Mouse (Mus musculus): Measurements from ENCODE around the gene Arfip1. TPM values are rescaled to one million over a fixed set of nuclear protein-coding genes. Genes with fewer than 3 reads are reported as not detected.

Gene Arfip1
- polyA plus RNA-seq, 1 experiment from 2014 or later = 60.9 TPM

GRCm38 (mm10) chr3:84524952-84525351 is 57.5 kb downstream of the Arfip1 start:
- Histone ChIP-seq H3K9ac (ENCODE audit: low read length) (no peak overlapping the region), H3K27ac (replicated peaks) (no peak overlapping the region), H3K4me3 (ENCODE audit: low read depth, low read length) (no peak overlapping the region), H3K27me3 (ENCODE audit: control insufficient read depth, insufficient read depth, low read length) (no peaks in the 10 kb centered on the region), H3K36me3 (ENCODE audit: control insufficient read depth, insufficient read depth, low read length) (no peaks in the 10 kb centered on the region), H3K4me1 (replicated peaks; ENCODE audit: control insufficient read depth, insufficient read depth) (no peaks in the 10 kb centered on the region), H3K4me2 (replicated peaks; ENCODE audit: low read depth) (no peak overlapping the region), H3K9me3 (ENCODE audit: control insufficient read depth, low read length) (no peaks in the 10 kb centered on the region)
- TF ChIP-seq CTCF (IDR thresholded peaks at IDR 0.05; ENCODE audit: low read depth) = no peak
- no peak for TF ChIP-seq EP300 (optimal IDR thresholded peaks at IDR 0.05)
- no peak for DNase-seq (ENCODE audit: low spot score)
- ATAC-seq (ENCODE audit: low FRiP score, low TSS enrichment) = no peak
- 85% methylated on average over 1 of the region's 1 CpGs for whole genome bisulfite sequencing

- Histone ChIP-seq H3K4me3 (ENCODE audit: low read depth, low read length) (no peak overlapping the region), H3K9me3 (ENCODE audit: control insufficient read depth, low read length) (no peaks in the 10 kb centered on the region), H3K27me3 (ENCODE audit: control insufficient read depth, insufficient read depth, low read length) (no peaks in the 10 kb centered on the region), H3K4me1 (replicated peaks; ENCODE audit: control insufficient read depth, insufficient read depth) (no peaks in the 10 kb centered on the region), H3K9ac (ENCODE audit: low read length) (no peak overlapping the region), H3K27ac (replicated peaks) (no peak overlapping the region), H3K4me2 (replicated peaks; ENCODE audit: low read depth) (no peak overlapping the region), H3K36me3 (ENCODE audit: control insufficient read depth, insufficient read depth, low read length) (peaks cover 4% of the 10 kb centered on the region)
- TF ChIP-seq CTCF (IDR thresholded peaks at IDR 0.05; ENCODE audit: low read depth) (no peak), EP300 (optimal IDR thresholded peaks at IDR 0.05) (no peak)
- ATAC-seq (ENCODE audit: low FRiP score, low TSS enrichment) = no peak
- DNase-seq (ENCODE audit: low spot score) = no peak
- 68% methylated on average over 3 of the region's 3 CpGs for WGBS
Observed at GRCm38 (mm10) chr3:84516163-84516562, 66.3 kb downstream of the Arfip1 start.

DNA sequence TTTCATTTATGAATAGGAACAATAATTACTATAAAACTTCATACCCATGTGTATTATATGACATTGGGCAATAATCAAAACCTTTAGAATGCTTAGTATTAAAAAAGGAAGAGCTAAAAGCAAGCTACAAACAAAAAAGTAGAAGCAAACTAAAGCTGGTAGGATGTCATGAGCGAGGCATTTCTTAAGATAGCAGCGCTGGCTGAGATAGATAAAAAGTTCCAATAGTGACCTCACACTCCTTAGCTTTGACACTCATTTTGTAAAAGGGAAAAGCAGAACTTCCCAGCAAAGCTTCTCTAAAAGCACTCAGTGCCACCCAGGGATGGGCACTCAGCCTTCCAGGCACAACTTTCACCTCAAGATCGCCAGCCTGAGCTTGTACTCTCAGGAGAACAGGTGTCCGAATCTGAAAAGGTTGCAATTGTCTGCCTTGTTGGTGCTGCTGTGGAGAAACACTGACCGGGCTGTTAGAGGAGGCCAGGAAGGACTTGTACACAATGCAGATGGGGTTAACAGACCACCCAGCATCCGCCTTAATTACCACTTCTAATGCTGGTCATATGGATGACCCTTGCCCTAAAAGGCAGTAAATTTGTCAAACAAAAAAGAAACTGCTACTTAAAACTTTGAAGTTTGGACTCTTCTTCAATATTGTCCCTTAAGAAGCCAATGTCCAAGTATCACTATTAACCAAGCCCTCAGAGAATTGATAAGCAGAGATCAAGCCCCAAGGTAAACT is 69.5 kb downstream of the Arfip1 start:
- Histone ChIP-seq H3K27me3 (ENCODE audit: control insufficient read depth, insufficient read depth, low read length) (no peaks in the 10 kb centered on the region), H3K9ac (ENCODE audit: low read length) (no peak overlapping the region), H3K9me3 (ENCODE audit: control insufficient read depth, low read length) (no peaks in the 10 kb centered on the region), H3K27ac (replicated peaks) (no peak overlapping the region), H3K4me2 (replicated peaks; ENCODE audit: low read depth) (no peak overlapping the region), H3K4me3 (ENCODE audit: low read depth, low read length) (no peak overlapping the region), H3K4me1 (replicated peaks; ENCODE audit: control insufficient read depth, insufficient read depth) (no peaks in the 10 kb centered on the region), H3K36me3 (ENCODE audit: control insufficient read depth, insufficient read depth, low read length) (no peaks in the 10 kb centered on the region)
- ATAC-seq (ENCODE audit: low FRiP score, low TSS enrichment) (no peak), DNase-seq (ENCODE audit: low spot score) (no peak)
- WGBS = 69% methylated on average over 6 of the region's 6 CpGs
- TF ChIP-seq EP300 (optimal IDR thresholded peaks at IDR 0.05) (no peak), CTCF (IDR thresholded peaks at IDR 0.05; ENCODE audit: low read depth) (no peak)

DNA sequence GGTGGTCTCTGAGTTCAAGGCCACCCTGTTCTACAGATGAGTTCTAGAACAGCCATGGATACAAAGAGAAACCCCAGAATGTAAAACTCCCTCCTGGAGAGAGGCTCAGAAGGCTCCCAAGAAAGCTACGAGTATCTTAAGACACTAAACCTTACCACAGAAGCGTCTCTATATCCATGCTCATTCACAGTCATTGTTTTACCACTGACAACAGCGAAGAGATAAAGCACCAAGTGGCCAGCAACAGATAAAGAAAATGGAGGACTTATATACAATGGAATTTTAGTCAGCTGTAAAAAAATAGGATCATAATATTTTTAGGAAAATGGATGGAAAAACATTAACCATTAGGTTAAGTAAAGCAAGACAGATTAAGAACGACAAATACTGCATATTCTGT is 77.2 kb downstream of the Arfip1 start:
- no peak for DNase-seq (ENCODE audit: low spot score)

GRCm38 (mm10) chr3:84504291-84504690 is 78.1 kb downstream of the Arfip1 start:
- no peak overlapping the region for H3K27ac ChIP-seq (replicated peaks)
- H3K4me2 ChIP-seq (replicated peaks; ENCODE audit: low read depth) = no peak overlapping the region
- no peaks in the 10 kb centered on the region for H3K27me3 ChIP-seq (ENCODE audit: control insufficient read depth, insufficient read depth, low read length)
- no peak overlapping the region for H3K4me3 ChIP-seq (ENCODE audit: low read depth, low read length)
- H3K9ac ChIP-seq (ENCODE audit: low read length) = no peak overlapping the region
- no peaks in the 10 kb centered on the region for H3K9me3 ChIP-seq (ENCODE audit: control insufficient read depth, low read length)
- ATAC-seq (ENCODE audit: low FRiP score, low TSS enrichment) (no peak), DNase-seq (ENCODE audit: low spot score) (no peak)
- WGBS = 89% methylated on average over 8 of the region's 8 CpGs
- TF ChIP-seq EP300 (optimal IDR thresholded peaks at IDR 0.05) (no peak), CTCF (IDR thresholded peaks at IDR 0.05; ENCODE audit: low read depth) (no peak)
- no peaks in the 10 kb centered on the region for H3K4me1 ChIP-seq (replicated peaks; ENCODE audit: control insufficient read depth, insufficient read depth)
- no peaks in the 10 kb centered on the region for H3K36me3 ChIP-seq (ENCODE audit: control insufficient read depth, insufficient read depth, low read length)

More for the DNA sequence above, 77.2 kb downstream of the Arfip1 start:
- Histone ChIP-seq H3K4me3 (ENCODE audit: low read depth, low read length) (no peak overlapping the region), H3K9ac (ENCODE audit: low read length) (no peak overlapping the region), H3K4me1 (replicated peaks; ENCODE audit: control insufficient read depth, insufficient read depth) (no peaks in the 10 kb centered on the region), H3K27ac (replicated peaks) (no peak overlapping the region), H3K9me3 (ENCODE audit: control insufficient read depth, low read length) (no peaks in the 10 kb centered on the region), H3K36me3 (ENCODE audit: control insufficient read depth, insufficient read depth, low read length) (no peaks in the 10 kb centered on the region), H3K4me2 (replicated peaks; ENCODE audit: low read depth) (no peak overlapping the region), H3K27me3 (ENCODE audit: control insufficient read depth, insufficient read depth, low read length) (no peaks in the 10 kb centered on the region)
- TF ChIP-seq CTCF (IDR thresholded peaks at IDR 0.05; ENCODE audit: low read depth) (no peak), EP300 (optimal IDR thresholded peaks at IDR 0.05) (no peak)
- no peak for ATAC-seq (ENCODE audit: low FRiP score, low TSS enrichment)
- 82% methylated on average over 4 of the region's 4 CpGs for WGBS

DNA sequence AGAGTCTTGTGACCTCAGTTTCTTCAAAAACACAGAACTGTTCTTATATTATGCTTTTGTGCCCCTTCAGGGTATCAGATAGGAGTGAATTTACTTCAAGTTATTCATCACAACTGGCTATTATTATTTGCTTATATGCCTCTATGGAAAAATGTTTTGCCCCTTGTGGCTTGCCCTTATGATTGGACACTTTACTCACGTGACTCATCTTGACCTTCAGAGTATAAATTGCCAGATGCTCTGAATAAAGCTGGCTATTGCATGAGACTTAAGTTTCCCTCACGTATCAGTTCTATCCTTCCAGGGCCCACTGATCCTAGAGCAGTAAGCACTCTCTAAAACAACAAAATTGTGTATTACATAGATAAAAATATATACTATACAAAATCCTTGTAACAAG is 80.3 kb downstream of the Arfip1 start:
- ATAC-seq (ENCODE audit: low FRiP score, low TSS enrichment) = no peak
- no peaks in the 10 kb centered on the region for H3K4me1 ChIP-seq (replicated peaks; ENCODE audit: control insufficient read depth, insufficient read depth)
- no peak overlapping the region for H3K4me3 ChIP-seq (ENCODE audit: low read depth, low read length)
- H3K4me2 ChIP-seq (replicated peaks; ENCODE audit: low read depth) = no peak overlapping the region
- TF ChIP-seq CTCF (IDR thresholded peaks at IDR 0.05; ENCODE audit: low read depth) (no peak), EP300 (optimal IDR thresholded peaks at IDR 0.05) (no peak)
- no peak overlapping the region for H3K27ac ChIP-seq (replicated peaks)
- no peak overlapping the region for H3K9ac ChIP-seq (ENCODE audit: low read length)
- H3K36me3 ChIP-seq (ENCODE audit: control insufficient read depth, insufficient read depth, low read length) = peaks cover 2% of the 10 kb centered on the region; the same call in 1 of the 2 replicates
- H3K27me3 ChIP-seq (ENCODE audit: control insufficient read depth, insufficient read depth, low read length) = no peaks in the 10 kb centered on the region
- DNase-seq (ENCODE audit: low spot score) = no peak
- WGBS = 84% methylated on average over 2 of the region's 2 CpGs
- H3K9me3 ChIP-seq (ENCODE audit: control insufficient read depth, low read length) = no peaks in the 10 kb centered on the region
